Mouse (Mus musculus) T-helper 1 cell (primary cell): ENCODE results near the gene Irak4.

Source experiments
- in situ Hi-C: fragments of 300-600 bp; cut with MboI, MseI; formaldehyde crosslinking; loops from one replicate; pipeline ENCODE4 v1.15.1; 2025; ENCODE audit warnings: high pct_unique_total_duplicates

Gene Irak4

DNA sequence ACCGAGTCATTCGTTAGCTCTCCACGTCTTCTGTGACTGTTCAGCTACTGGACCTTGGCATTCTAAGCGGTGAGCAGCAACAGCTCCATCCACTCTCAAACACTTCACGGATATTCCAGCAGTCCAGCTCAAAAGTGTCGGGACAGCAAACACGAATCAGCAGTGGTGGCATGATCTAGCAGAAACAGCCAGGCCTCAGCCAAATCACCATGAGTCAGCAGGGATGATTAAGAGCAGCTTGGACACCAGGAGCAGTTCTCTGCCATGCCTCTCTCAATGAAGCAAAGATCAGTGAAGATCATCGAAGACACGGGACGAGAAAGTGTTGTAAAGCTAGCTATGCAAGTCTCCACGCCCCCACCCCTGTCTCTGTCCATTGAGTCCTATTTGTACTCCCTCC, 72.6 kb downstream of the Irak4 start:
- in situ Hi-C loops: no loop called here

DNA sequence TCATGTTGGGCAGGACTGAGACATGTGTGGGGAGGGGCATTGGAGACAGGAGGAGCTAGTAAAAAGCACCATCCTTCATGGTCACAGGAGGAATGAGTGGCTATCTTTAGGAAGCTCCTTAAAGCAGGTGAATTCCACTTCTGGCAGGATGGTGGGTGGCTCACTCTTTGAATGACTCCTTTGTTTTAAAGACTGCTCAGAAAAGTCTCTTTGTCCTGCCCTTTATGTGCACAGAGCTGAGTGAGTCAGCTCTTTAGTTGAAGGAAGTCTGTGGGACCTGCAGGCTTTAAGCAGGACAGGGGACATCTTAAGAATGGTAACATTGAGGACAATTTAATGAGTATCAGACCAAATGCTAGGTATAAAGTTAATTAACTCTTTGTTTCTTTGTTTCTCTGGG, 77.5 kb downstream of the Irak4 start:
- in situ Hi-C loops: no loop called here

DNA sequence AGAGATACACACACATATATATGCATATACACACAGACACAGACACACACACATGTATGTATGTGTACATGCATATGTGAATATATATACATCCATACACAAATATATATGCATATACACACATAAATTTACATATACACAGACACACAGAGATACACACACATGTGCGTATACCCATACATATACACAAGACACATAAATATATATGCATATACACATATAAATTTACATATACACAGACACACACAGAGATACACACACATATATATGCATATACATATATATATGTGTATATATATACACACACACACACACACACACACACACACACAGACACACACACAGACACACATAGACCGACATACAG, 85.0 kb downstream of the Irak4 start:
- in situ Hi-C loops: no loop called here

DNA sequence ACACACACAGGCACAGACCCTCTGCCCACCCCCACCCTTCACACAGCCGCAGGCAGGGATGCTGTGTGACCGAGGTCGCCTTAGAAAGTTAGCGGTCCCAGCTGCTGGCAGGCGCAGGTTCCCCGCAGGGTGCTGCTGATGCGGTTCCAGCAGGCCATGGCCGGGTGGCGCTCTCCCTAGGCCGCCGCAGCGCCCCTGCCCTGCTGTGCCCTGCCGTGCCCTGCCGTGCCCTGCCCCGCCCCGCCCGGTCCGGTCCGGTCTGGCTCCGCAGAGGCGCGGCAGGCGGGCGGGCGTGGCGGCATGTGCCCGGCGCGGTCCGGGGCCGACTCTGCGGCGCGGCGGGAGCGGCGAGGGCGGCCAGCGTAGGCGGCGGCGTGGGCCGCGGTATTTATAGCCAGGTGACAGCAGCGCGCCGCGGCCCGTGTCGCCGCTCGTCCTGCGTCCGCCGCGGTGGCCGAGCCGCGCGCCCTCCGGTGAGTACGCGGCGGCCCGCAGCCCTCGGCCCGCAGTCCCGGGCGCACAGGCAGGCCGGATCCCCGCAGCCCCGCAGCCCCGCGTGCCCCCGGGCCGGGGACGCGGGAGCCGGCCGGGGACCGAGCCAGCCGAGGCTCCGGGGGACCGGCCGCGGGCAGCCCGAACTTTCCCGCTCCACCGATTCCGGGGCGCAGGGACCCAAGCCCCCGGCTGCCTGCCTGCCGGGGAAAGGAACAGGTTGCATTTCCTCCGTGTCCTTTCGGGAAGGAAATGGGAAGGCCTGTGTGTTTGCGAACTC, 85.6 kb downstream of the Irak4 start, which contains the start of gene Tmem117:
Gene Tmem117 (plus strand): TSS at position 403 of the 772 bp plus-strand sequence.
- in situ Hi-C loops: no loop called here

DNA sequence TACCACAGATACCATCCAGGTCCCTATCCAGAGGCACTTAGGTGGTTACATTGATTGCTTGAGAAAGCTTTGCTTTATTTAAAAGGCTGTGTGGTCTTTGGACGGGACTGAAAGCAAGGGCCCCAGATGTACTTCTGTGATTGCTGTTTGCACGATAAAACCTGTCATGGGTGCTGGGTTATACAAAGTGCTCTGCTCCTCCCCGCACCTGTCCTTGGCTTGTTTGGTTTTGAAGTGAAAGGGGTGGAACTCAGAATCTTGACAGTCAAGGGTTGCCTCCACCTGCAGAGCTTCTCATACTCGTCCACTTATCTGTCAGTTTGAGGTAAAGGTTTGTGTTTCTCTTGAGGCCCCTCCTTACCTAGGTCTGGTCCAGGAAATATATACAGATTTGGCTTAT, 87.1 kb downstream of the Irak4 start:
- in situ Hi-C loops: no loop called here
